Mouse (Mus musculus) liver, adult 2 months (tissue): ENCODE results near the gene Fxr1. TPM values are rescaled to one million over a fixed set of nuclear protein-coding genes. Genes with fewer than 3 reads are reported as not detected.
"Not testable (repeated sequence)": the region's sequence is repeated elsewhere in the genome, so short reads cannot be mapped to it uniquely, and the experiment has no call there.

ENCODE experiments used
- DNase-seq: peaks from one replicate; pipeline ENCODE4 v3.0.0-alpha.2; 2011; ENCODE audit warnings: low read depth, low spot score; ENCODE audit errors: extremely low read depth
- H3K27ac ChIP-seq: fragments of 200-500 bp; replicated peaks from 2 replicates; pipeline ENCODE4 v1.5.1; 2012; ENCODE audit warnings: low read depth, mild to moderate bottlenecking, control low read depth, inconsistent platforms, low read length; ENCODE audit not compliant: insufficient read depth
- H3K27me3 ChIP-seq: fragments of 200-500 bp; 2 replicates; pipeline ENCODE4 v1.6.1; 2012; ENCODE audit warnings: mild to moderate bottlenecking, moderate library complexity, low read length, inconsistent platforms; ENCODE audit not compliant: control insufficient read depth, insufficient read depth
- H3K36me3 ChIP-seq: fragments of 200-500 bp; 2 replicates; pipeline ENCODE4 v1.6.1; 2012; ENCODE audit warnings: low read length, inconsistent platforms; ENCODE audit not compliant: control insufficient read depth, insufficient read depth
- H3K4me1 ChIP-seq: fragments of 200-500 bp; 2 replicates; pipeline ENCODE4 v1.6.1; 2011; ENCODE audit warnings: low read length; ENCODE audit not compliant: control insufficient read depth, insufficient read depth
- H3K4me3 ChIP-seq: fragments of 200-500 bp; 2 replicates; pipeline ENCODE4 v1.5.1; 2011; ENCODE audit warnings: low read depth, mild to moderate bottlenecking, control low read depth, low read length, moderate library complexity; ENCODE audit not compliant: insufficient read depth
- H3K79me2 ChIP-seq: fragments of 200-500 bp; 2 replicates; pipeline ENCODE4 v1.6.1; 2012; ENCODE audit warnings: inconsistent platforms, mild to moderate bottlenecking, low read length, moderate library complexity; ENCODE audit not compliant: control insufficient read depth, insufficient read depth
- H3K9ac ChIP-seq: fragments of 200-500 bp; 2 replicates; pipeline ENCODE4 v1.6.1; 2012; ENCODE audit warnings: low read depth, mild to moderate bottlenecking, control low read depth, inconsistent platforms, low read length
- CTCF ChIP-seq: fragments of 200-500 bp; IDR thresholded peaks from 2 replicates; pipeline ENCODE4 v1.5.1; 2011; ENCODE audit warnings: low read depth, low read length, control low read depth
- POLR2A ChIP-seq: fragments of 200-500 bp; IDR thresholded peaks from 2 replicates; pipeline ENCODE4 v1.6.1; 2011; ENCODE audit warnings: low read length, control low read depth; ENCODE audit not compliant: insufficient read depth; ENCODE audit errors: extremely low read depth
- WGBS: fragments of 180-500 bp; shearing (Covaris S2); methylation state at CpG from one replicate; pipeline ENCODE4 v1.1.7; 2018; 5-methylcytosine and 5-hydroxymethylcytosine counted together
- polyA plus RNA-seq: library from polyadenylated mRNA; depleted of rRNA; stranded (reverse); fragments of >200 nt; gene quantifications from 2 replicates; pipeline ENCODE4 v1.2.3, GENCODE M21; 2012
- total RNA-seq: library from RNA; depleted of rRNA; stranded (reverse); fragments of >200 nt; gene quantifications from 2 replicates; pipeline ENCODE4 v1.2.3, GENCODE M21; 2014

The Fxr1 gene
- total and polyA plus RNA-seq, 2 experiments: 7.6 to 60.1 TPM

GRCm38 (mm10) chr3:34033720-34034364, 14.1 kb downstream of the Fxr1 start:
- no peaks in the 10 kb centered on the region for H3K27me3 ChIP-seq
- 54% methylated on average over 3 of the region's 3 CpGs for WGBS
- H3K9ac ChIP-seq: no peak overlapping the region
- H3K4me1 ChIP-seq: peaks cover 6% of the 10 kb centered on the region
- no peak overlapping the region for H3K4me3 ChIP-seq
- DNase-seq: no peak
- no peak overlapping the region for H3K27ac ChIP-seq
- H3K79me2 ChIP-seq: peaks cover 20% of the 10 kb centered on the region; the same call in 1 of the 2 replicates
- H3K36me3 ChIP-seq: no peaks in the 10 kb centered on the region; the same call in 1 of the 2 replicates
- TF ChIP-seq POLR2A: no peak
- TF ChIP-seq CTCF: no peak

- 47% methylated on average over 1 of the region's 1 CpGs for WGBS
- peaks cover 23% of the 10 kb centered on the region; the same call in 1 of the 2 replicates for H3K79me2 ChIP-seq
- TF ChIP-seq POLR2A (no peak), CTCF (no peak)
- H3K36me3 ChIP-seq: no peaks in the 10 kb centered on the region; the same call in 1 of the 2 replicates
- no peak for DNase-seq
- no peak overlapping the region for H3K4me3 ChIP-seq
- peaks cover 6% of the 10 kb centered on the region for H3K4me1 ChIP-seq
- no peak overlapping the region for H3K27ac ChIP-seq
- H3K27me3 ChIP-seq: no peaks in the 10 kb centered on the region
- no peak overlapping the region for H3K9ac ChIP-seq
Observed at GRCm38 (mm10) chr3:34034803-34035202, 15.1 kb downstream of the Fxr1 start.

- no peak overlapping the region for H3K27ac ChIP-seq
- no peak for DNase-seq
- H3K79me2 ChIP-seq: peaks cover 23% of the 10 kb centered on the region; the same call in 1 of the 2 replicates
- H3K4me3 ChIP-seq: no peak overlapping the region
- peaks cover 6% of the 10 kb centered on the region for H3K4me1 ChIP-seq
- H3K36me3 ChIP-seq: peaks cover 4% of the 10 kb centered on the region; the same call in 1 of the 2 replicates
- H3K27me3 ChIP-seq: no peaks in the 10 kb centered on the region
- H3K9ac ChIP-seq: no peak overlapping the region
- WGBS: 81% methylated on average over 3 of the region's 3 CpGs
- TF ChIP-seq CTCF: no peak
- TF ChIP-seq POLR2A: no peak
Observed at GRCm38 (mm10) chr3:34035706-34036105, 16.0 kb downstream of the Fxr1 start.

- Histone ChIP-seq H3K4me1 (no peaks in the 10 kb centered on the region; the same call in 1 of the 2 replicates), H3K27me3 (no peaks in the 10 kb centered on the region), H3K27ac (no peak overlapping the region), H3K79me2 (peaks cover 13% of the 10 kb centered on the region; the same call in 1 of the 2 replicates), H3K36me3 (peaks cover 27% of the 10 kb centered on the region), H3K9ac (no peak overlapping the region), H3K4me3 (no peak overlapping the region)
- no peak for DNase-seq
- TF ChIP-seq POLR2A: no peak
- no peak for TF ChIP-seq CTCF
- 73% methylated on average over 4 of the region's 4 CpGs for WGBS
Observed at GRCm38 (mm10) chr3:34041990-34042389, 22.2 kb downstream of the Fxr1 start.

- Histone ChIP-seq H3K27me3 (no peaks in the 10 kb centered on the region), H3K9ac (no peak overlapping the region), H3K4me3 (no peak overlapping the region), H3K79me2 (no peaks in the 10 kb centered on the region; the same call in 1 of the 2 replicates), H3K36me3 (peaks cover 42% of the 10 kb centered on the region), H3K4me1 (no peaks in the 10 kb centered on the region), H3K27ac (no peak overlapping the region)
- DNase-seq: no peak
- TF ChIP-seq POLR2A: no peak
- TF ChIP-seq CTCF: no peak
- 92% methylated on average over 2 of the region's 2 CpGs for WGBS
Observed at GRCm38 (mm10) chr3:34062352-34062751, 42.6 kb downstream of the Fxr1 start.

GRCm38 (mm10) chr3:34068943-34069342, 49.2 kb downstream of the Fxr1 start:
- 95% methylated on average over 7 of the region's 7 CpGs for WGBS
- H3K9ac ChIP-seq, H3K4me3 ChIP-seq, H3K27ac ChIP-seq, DNase-seq, H3K79me2 ChIP-seq, H3K4me1 ChIP-seq, H3K27me3 ChIP-seq: not testable (repeated sequence)
- H3K36me3 ChIP-seq: peaks cover 39% of the 10 kb centered on the region
